Mouse (Mus musculus): ENCODE results near the gene Rnf213. TPM values are rescaled to one million over a fixed set of nuclear protein-coding genes. Genes with fewer than 3 reads are reported as not detected.

Gene Rnf213
- polyA plus RNA-seq, 1 experiment, result 52.5 TPM

DNA sequence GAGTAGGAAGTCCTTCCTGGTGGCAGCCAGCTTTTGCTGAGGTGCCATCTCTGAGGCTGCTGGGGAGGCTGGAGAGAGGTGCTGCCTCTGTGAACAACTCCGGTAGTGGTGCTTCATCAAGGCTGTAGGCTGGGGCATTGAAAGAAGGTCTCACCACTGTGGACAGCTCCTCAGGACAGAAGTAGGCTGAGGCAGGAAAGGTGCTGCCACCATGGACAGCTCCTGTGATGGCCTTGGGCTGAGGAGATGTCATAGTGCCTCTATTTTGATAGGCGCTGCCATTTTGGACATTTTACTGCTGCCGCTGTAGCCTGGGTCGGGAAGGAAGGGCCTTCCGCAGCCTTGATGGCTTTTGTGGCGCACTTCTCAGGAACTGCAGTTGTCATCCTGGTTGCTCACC is 99.9 kb downstream of the Rnf213 start:
- Histone ChIP-seq H3K36me3 (ENCODE audit: control insufficient read depth, insufficient read depth, low read length) (no peaks in the 10 kb centered on the region), H3K27me3 (ENCODE audit: control insufficient read depth, insufficient read depth, low read length) (no peaks in the 10 kb centered on the region), H3K4me3 (ENCODE audit: control insufficient read depth, insufficient read depth, low read length) (no peak overlapping the region), H3K27ac (ENCODE audit: control insufficient read depth, insufficient read depth, low read length) (no peak overlapping the region), H3K4me1 (replicated peaks; ENCODE audit: control insufficient read depth, insufficient read depth, low read length) (peaks cover 7% of the 10 kb centered on the region)
- DNase-seq, result no peak
- TF ChIP-seq CTCF (IDR thresholded peaks at IDR 0.05; ENCODE audit: borderline replicate concordance, control insufficient read depth, extremely low read depth, insufficient read depth, low read length, poor library complexity), result no peak
- no peak for TF ChIP-seq POLR2A (IDR thresholded peaks at IDR 0.05; ENCODE audit: control insufficient read depth, extremely low read depth, insufficient read depth, low read length, poor library complexity)
- 94% methylated on average over 6 of the region's 6 CpGs for WGBS

- peaks cover 7% of the 10 kb centered on the region for H3K4me1 ChIP-seq (replicated peaks; ENCODE audit: control insufficient read depth, insufficient read depth, low read length)
- H3K4me3 ChIP-seq (ENCODE audit: control insufficient read depth, insufficient read depth, low read length), result no peak overlapping the region
- H3K27me3 ChIP-seq (ENCODE audit: control insufficient read depth, insufficient read depth, low read length), result no peaks in the 10 kb centered on the region
- no peak for TF ChIP-seq POLR2A (IDR thresholded peaks at IDR 0.05; ENCODE audit: control insufficient read depth, extremely low read depth, insufficient read depth, low read length, poor library complexity)
- TF ChIP-seq CTCF (IDR thresholded peaks at IDR 0.05; ENCODE audit: borderline replicate concordance, control insufficient read depth, extremely low read depth, insufficient read depth, low read length, poor library complexity), result no peak
- H3K27ac ChIP-seq (ENCODE audit: control insufficient read depth, insufficient read depth, low read length), result no peak overlapping the region
- WGBS, result 88% methylated on average over 4 of the region's 4 CpGs
- DNase-seq, result no peak
- H3K36me3 ChIP-seq (ENCODE audit: control insufficient read depth, insufficient read depth, low read length), result no peaks in the 10 kb centered on the region
Measured at GRCm38 (mm10) chr11:119493516-119493915, 100.6 kb downstream of the Rnf213 start.

- Histone ChIP-seq H3K4me1 (replicated peaks; ENCODE audit: control insufficient read depth, insufficient read depth, low read length) (peaks cover 7% of the 10 kb centered on the region), H3K27ac (ENCODE audit: control insufficient read depth, insufficient read depth, low read length) (no peak overlapping the region), H3K4me3 (ENCODE audit: control insufficient read depth, insufficient read depth, low read length) (no peak overlapping the region), H3K27me3 (ENCODE audit: control insufficient read depth, insufficient read depth, low read length) (no peaks in the 10 kb centered on the region), H3K36me3 (ENCODE audit: control insufficient read depth, insufficient read depth, low read length) (no peaks in the 10 kb centered on the region)
- no peak for DNase-seq
- WGBS, result 96% methylated on average over 5 of the region's 5 CpGs
- TF ChIP-seq CTCF (IDR thresholded peaks at IDR 0.05; ENCODE audit: borderline replicate concordance, control insufficient read depth, extremely low read depth, insufficient read depth, low read length, poor library complexity) (no peak), POLR2A (IDR thresholded peaks at IDR 0.05; ENCODE audit: control insufficient read depth, extremely low read depth, insufficient read depth, low read length, poor library complexity) (no peak)
Measured at GRCm38 (mm10) chr11:119496147-119496546, 103.2 kb downstream of the Rnf213 start.

DNA sequence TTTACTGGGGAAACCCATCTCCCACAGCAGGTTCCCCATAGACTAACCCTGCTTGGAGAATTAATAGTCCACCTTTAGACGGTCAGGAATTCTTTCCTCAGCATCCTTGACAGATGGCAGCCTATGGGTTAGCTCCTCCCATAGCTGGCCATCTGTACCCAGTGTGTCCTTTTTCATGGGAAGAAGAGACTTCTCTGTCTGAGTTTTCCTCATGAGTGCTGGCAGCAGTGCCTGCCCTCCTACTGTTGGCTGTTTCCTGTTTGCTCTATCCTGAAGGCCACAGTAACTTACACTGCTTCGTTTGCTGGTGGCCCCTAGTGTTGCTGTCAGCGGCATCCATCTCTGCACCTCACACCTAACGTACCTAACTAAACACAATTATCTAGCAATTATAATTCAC is 104.6 kb downstream of the Rnf213 start:
- Histone ChIP-seq H3K4me3 (ENCODE audit: control insufficient read depth, insufficient read depth, low read length) (no peak overlapping the region), H3K27ac (ENCODE audit: control insufficient read depth, insufficient read depth, low read length) (no peak overlapping the region), H3K36me3 (ENCODE audit: control insufficient read depth, insufficient read depth, low read length) (peaks cover 3% of the 10 kb centered on the region; the same call in 1 of the 2 replicates), H3K4me1 (replicated peaks; ENCODE audit: control insufficient read depth, insufficient read depth, low read length) (0 out of 2 replicates have a peak, but pooled peaks cover 5% of the 10 kb centered on the region), H3K27me3 (ENCODE audit: control insufficient read depth, insufficient read depth, low read length) (no peaks in the 10 kb centered on the region)
- no peak for DNase-seq
- no peak for TF ChIP-seq POLR2A (IDR thresholded peaks at IDR 0.05; ENCODE audit: control insufficient read depth, extremely low read depth, insufficient read depth, low read length, poor library complexity)
- WGBS, result 89% methylated on average over 4 of the region's 4 CpGs

DNA sequence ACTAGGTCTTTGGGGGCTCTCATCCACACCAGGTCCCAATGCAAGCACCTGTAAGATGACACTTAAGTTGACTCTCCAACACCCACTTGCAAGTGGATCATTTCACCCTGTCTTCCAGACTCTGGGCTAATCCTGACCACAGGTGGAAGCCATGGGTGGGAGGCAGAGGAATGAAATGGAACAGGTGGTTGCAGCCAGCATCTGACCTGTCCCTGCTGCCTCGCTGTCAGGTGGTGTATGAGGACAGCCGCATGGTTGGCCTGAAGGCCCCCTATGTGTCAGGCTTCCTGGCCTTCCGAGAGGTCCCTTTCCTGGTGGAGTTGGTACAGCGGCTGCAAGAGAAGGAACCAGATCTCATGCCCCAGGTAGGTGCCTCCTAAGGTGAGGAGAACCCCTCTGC is 106.4 kb downstream of the Rnf213 start:
- no peak for DNase-seq
- 98% methylated on average over 4 of the region's 4 CpGs for WGBS
- TF ChIP-seq POLR2A (IDR thresholded peaks at IDR 0.05; ENCODE audit: control insufficient read depth, extremely low read depth, insufficient read depth, low read length, poor library complexity) (no peak), CTCF (IDR thresholded peaks at IDR 0.05; ENCODE audit: borderline replicate concordance, control insufficient read depth, extremely low read depth, insufficient read depth, low read length, poor library complexity) (no peak)

GRCm38 (mm10) chr11:119500011-119500410 is 107.1 kb downstream of the Rnf213 start:
- no peaks in the 10 kb centered on the region for H3K4me1 ChIP-seq (replicated peaks; ENCODE audit: control insufficient read depth, insufficient read depth, low read length)
- H3K4me3 ChIP-seq (ENCODE audit: control insufficient read depth, insufficient read depth, low read length), result no peak overlapping the region
- 93% methylated on average over 2 of the region's 2 CpGs for WGBS
- TF ChIP-seq POLR2A (IDR thresholded peaks at IDR 0.05; ENCODE audit: control insufficient read depth, extremely low read depth, insufficient read depth, low read length, poor library complexity) (no peak), CTCF (IDR thresholded peaks at IDR 0.05; ENCODE audit: borderline replicate concordance, control insufficient read depth, extremely low read depth, insufficient read depth, low read length, poor library complexity) (no peak)
- peaks cover 10% of the 10 kb centered on the region for H3K36me3 ChIP-seq (ENCODE audit: control insufficient read depth, insufficient read depth, low read length)
- no peaks in the 10 kb centered on the region for H3K27me3 ChIP-seq (ENCODE audit: control insufficient read depth, insufficient read depth, low read length)
- H3K27ac ChIP-seq (ENCODE audit: control insufficient read depth, insufficient read depth, low read length), result no peak overlapping the region
- DNase-seq, result no peak

More for the DNA sequence above, 106.4 kb downstream of the Rnf213 start:
- Histone ChIP-seq H3K4me3 (ENCODE audit: control insufficient read depth, insufficient read depth, low read length) (no peak overlapping the region), H3K36me3 (ENCODE audit: control insufficient read depth, insufficient read depth, low read length) (peaks cover 5% of the 10 kb centered on the region), H3K27ac (ENCODE audit: control insufficient read depth, insufficient read depth, low read length) (no peak overlapping the region), H3K4me1 (replicated peaks; ENCODE audit: control insufficient read depth, insufficient read depth, low read length) (no peaks in the 10 kb centered on the region), H3K27me3 (ENCODE audit: control insufficient read depth, insufficient read depth, low read length) (no peaks in the 10 kb centered on the region)

- DNase-seq, result peak; percentile 63
- H3K27ac ChIP-seq (ENCODE audit: control insufficient read depth, insufficient read depth, low read length), result no peak overlapping the region
- H3K36me3 ChIP-seq (ENCODE audit: control insufficient read depth, insufficient read depth, low read length), result peaks cover 16% of the 10 kb centered on the region
- H3K4me1 ChIP-seq (replicated peaks; ENCODE audit: control insufficient read depth, insufficient read depth, low read length), result no peaks in the 10 kb centered on the region
- no peak overlapping the region for H3K4me3 ChIP-seq (ENCODE audit: control insufficient read depth, insufficient read depth, low read length)
- no peaks in the 10 kb centered on the region for H3K27me3 ChIP-seq (ENCODE audit: control insufficient read depth, insufficient read depth, low read length)
- TF ChIP-seq CTCF (IDR thresholded peaks at IDR 0.05; ENCODE audit: borderline replicate concordance, control insufficient read depth, extremely low read depth, insufficient read depth, low read length, poor library complexity) (peak; percentile 97), POLR2A (IDR thresholded peaks at IDR 0.05; ENCODE audit: control insufficient read depth, extremely low read depth, insufficient read depth, low read length, poor library complexity) (no peak)
Measured at GRCm38 (mm10) chr11:119503675-119504074, 110.8 kb downstream of the Rnf213 start.

All from thymus, adult 2 months (tissue).